Mouse (Mus musculus) intestine, embryonic 15.5 days (tissue): ENCODE data around the gene Rbms3. TPM values are rescaled to one million over a fixed set of nuclear protein-coding genes. Genes with fewer than 3 reads are reported as not detected.
A peak's percentile ranks its signal among the peaks of the same experiment; 100 is the strongest.

Experiments
- ATAC-seq: fragments of 200-750 bp; cut with Nextera tagmentation; 2 replicates; pipeline ENCODE4 v1.8.0; 2017; ENCODE audit warnings: moderate TSS enrichment, moderate library complexity
- H3K27ac ChIP-seq: fragments of 300-500 bp; sonication (generic); 2 replicates; pipeline ENCODE4 v1.5.1; 2015; ENCODE audit warnings: mild to moderate bottlenecking, inconsistent platforms
- H3K27me3 ChIP-seq: fragments of 300-500 bp; sonication (generic); replicated peaks from 2 replicates; pipeline ENCODE4 v1.6.1; 2015; ENCODE audit warnings: inconsistent platforms
- H3K36me3 ChIP-seq: fragments of 300-500 bp; sonication (generic); 2 replicates; pipeline ENCODE4 v1.6.1; 2015; ENCODE audit warnings: inconsistent platforms
- H3K4me1 ChIP-seq: fragments of 300-500 bp; sonication (generic); replicated peaks from 2 replicates; pipeline ENCODE4 v1.6.1; 2015; ENCODE audit warnings: inconsistent platforms
- H3K4me2 ChIP-seq: fragments of 300-500 bp; sonication (generic); replicated peaks from 2 replicates; pipeline ENCODE4 v1.6.1; 2015; ENCODE audit warnings: mild to moderate bottlenecking, inconsistent platforms
- H3K4me3 ChIP-seq: fragments of 300-500 bp; sonication (generic); replicated peaks from 2 replicates; pipeline ENCODE4 v1.5.1; 2015; ENCODE audit warnings: inconsistent platforms
- H3K9ac ChIP-seq: fragments of 300-500 bp; sonication (generic); 2 replicates; pipeline ENCODE4 v1.6.1; 2015; ENCODE audit warnings: inconsistent platforms
- H3K9me3 ChIP-seq: fragments of 300-500 bp; sonication (generic); 2 replicates; pipeline ENCODE4 v1.6.1; 2016; ENCODE audit warnings: inconsistent platforms
- WGBS: fragments of 180-500 bp; shearing (Covaris S2); methylation state at CpG from one replicate; pipeline ENCODE4 v1.1.7; 2015; 5-methylcytosine and 5-hydroxymethylcytosine counted together
- polyA plus RNA-seq: library from polyadenylated mRNA; unstranded; fragments of >200 nt; fragmentation: Nextera tagmentation; extraction: Ambion mirVana; gene quantifications from 2 replicates; pipeline ENCODE4 v1.2.1, GENCODE M21; 2015

Rbms3 gene
- polyA plus RNA-seq, 1 experiment from 2014 or later, result 53.0 TPM

DNA sequence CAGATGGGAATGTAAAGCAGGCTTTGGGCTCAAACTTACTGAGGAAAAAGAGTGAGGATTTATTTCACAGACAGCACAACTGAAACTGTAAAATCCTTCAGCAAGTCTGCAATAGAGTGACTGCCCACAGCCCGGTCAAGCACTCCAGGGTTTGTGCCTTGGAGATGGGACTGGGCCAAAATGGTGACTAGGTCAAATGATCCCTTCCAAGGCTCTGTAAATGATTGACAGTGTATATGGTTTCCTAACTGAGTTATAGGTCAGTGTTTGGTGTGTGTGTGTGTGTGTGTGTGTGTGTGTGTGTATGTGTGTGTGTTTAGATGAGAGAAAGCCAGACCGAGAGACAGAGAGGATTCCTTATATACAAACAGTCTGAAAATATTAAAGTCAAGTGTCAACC lies 673.6 kb downstream of the Rbms3 start:
- WGBS, result 72% methylated on average over 2 of the region's 2 CpGs
- Histone ChIP-seq H3K9ac (no peak overlapping the region), H3K9me3 (no peaks in the 10 kb centered on the region), H3K4me2 (no peak overlapping the region), H3K4me1 (no peaks in the 10 kb centered on the region), H3K4me3 (no peak overlapping the region), H3K27ac (no peak overlapping the region), H3K27me3 (no peaks in the 10 kb centered on the region), H3K36me3 (no peaks in the 10 kb centered on the region)
- ATAC-seq, result no peak

DNA sequence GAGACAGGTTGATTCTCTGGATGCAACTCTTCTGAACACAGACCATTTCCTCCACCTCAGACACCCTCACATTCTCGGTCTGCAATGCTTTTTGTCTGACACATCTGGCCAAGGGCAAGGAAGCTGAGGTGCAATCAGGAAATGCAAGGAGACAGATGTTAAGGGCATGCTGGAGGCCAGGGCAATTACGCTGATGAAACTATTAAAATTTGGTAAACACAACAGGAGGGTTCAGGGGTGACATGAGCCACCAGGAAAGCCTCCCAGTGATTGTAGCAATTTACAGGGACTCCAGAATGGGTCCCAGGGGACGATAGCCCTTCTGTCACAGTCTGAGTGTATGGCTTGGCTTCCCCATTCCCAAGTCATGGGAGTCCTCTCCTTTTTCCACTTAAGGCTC lies 681.5 kb downstream of the Rbms3 start:
- Histone ChIP-seq H3K4me2 (no peak overlapping the region), H3K4me3 (no peak overlapping the region), H3K36me3 (no peaks in the 10 kb centered on the region), H3K9ac (no peak overlapping the region), H3K4me1 (no peaks in the 10 kb centered on the region; the same call in 1 of the 2 replicates), H3K27ac (no peak overlapping the region), H3K9me3 (no peaks in the 10 kb centered on the region), H3K27me3 (no peaks in the 10 kb centered on the region)
- no peak for ATAC-seq
- 53% methylated on average over 3 of the region's 3 CpGs for WGBS

DNA sequence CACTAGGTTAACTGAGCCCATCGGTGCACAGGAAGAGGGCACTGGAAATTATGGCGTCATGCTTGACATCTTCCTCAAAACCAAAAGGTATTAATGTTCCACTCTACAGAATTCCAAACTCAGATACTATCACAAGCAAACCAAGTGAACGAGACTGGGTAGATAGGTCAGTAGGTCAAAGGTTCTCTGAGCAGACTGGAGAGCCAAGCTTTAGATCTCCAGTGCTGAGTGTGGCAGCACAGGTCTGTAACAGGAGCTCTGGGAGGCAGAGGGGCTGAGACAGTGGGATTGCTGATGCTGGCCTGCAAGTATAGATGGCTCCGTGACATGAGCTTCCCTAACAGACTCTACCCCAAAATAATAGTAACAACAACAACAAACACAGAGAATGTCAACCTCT lies 682.3 kb downstream of the Rbms3 start:
- no peaks in the 10 kb centered on the region for H3K36me3 ChIP-seq
- no peaks in the 10 kb centered on the region; the same call in 1 of the 2 replicates for H3K4me1 ChIP-seq
- ATAC-seq, result no peak
- WGBS, result 73% methylated on average over 4 of the region's 4 CpGs
- H3K9ac ChIP-seq, result no peak overlapping the region
- no peaks in the 10 kb centered on the region for H3K27me3 ChIP-seq
- H3K27ac ChIP-seq, result no peak overlapping the region
- H3K4me3 ChIP-seq, result no peak overlapping the region
- H3K4me2 ChIP-seq, result no peak overlapping the region
- no peaks in the 10 kb centered on the region for H3K9me3 ChIP-seq

DNA sequence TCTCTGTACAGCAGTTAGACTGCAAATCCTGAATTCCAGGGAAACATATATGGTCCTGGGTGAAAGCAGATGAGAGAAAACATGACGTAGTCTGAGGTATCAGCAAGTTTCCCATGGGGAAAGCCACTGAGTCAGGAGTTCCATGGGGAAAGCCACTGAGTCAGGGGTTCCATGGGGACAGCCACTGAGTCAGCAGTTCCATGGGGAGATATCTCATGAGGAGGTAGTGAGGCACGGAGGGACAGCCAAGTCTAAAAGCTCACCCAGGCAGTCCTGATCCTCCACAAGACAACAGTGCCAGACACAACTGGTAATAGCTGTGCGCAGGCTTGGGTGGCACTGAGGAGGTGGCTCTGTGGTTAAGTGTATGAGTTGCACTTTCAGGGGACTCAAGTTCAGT lies 682.9 kb downstream of the Rbms3 start:
- whole genome bisulfite sequencing, result 90% methylated on average over 3 of the region's 3 CpGs
- Histone ChIP-seq H3K36me3 (no peaks in the 10 kb centered on the region), H3K9ac (no peak overlapping the region), H3K4me3 (no peak overlapping the region), H3K4me2 (no peak overlapping the region), H3K27me3 (no peaks in the 10 kb centered on the region), H3K4me1 (no peaks in the 10 kb centered on the region; the same call in 1 of the 2 replicates), H3K9me3 (no peaks in the 10 kb centered on the region), H3K27ac (no peak overlapping the region)
- ATAC-seq, result no peak

DNA sequence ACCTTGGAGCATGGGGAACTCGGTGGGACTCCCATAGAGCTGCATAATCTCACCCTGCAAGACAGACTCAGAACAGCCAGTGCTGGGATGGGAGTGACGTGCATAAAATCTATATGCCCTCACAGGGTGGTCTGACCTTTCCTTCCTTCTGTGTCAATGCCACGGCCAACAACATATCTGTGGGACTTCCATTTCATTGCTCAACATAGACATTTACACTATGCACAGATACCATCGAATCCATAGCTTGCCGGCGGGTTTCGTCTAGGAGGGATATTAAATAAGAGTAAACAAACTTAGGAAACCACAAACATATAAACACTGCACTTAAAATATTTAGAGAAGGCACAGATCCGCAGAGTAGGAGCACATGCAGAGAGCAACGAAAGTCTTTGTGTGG lies 684.0 kb downstream of the Rbms3 start:
- WGBS, result 65% methylated on average over 9 of the region's 9 CpGs
- no peaks in the 10 kb centered on the region for H3K36me3 ChIP-seq
- no peak overlapping the region for H3K9ac ChIP-seq
- ATAC-seq, result no peak
- no peaks in the 10 kb centered on the region for H3K27me3 ChIP-seq
- H3K4me2 ChIP-seq, result no peak overlapping the region
- no peak overlapping the region for H3K27ac ChIP-seq
- H3K4me1 ChIP-seq, result no peaks in the 10 kb centered on the region; the same call in 1 of the 2 replicates
- no peak overlapping the region for H3K4me3 ChIP-seq
- H3K9me3 ChIP-seq, result no peaks in the 10 kb centered on the region

DNA sequence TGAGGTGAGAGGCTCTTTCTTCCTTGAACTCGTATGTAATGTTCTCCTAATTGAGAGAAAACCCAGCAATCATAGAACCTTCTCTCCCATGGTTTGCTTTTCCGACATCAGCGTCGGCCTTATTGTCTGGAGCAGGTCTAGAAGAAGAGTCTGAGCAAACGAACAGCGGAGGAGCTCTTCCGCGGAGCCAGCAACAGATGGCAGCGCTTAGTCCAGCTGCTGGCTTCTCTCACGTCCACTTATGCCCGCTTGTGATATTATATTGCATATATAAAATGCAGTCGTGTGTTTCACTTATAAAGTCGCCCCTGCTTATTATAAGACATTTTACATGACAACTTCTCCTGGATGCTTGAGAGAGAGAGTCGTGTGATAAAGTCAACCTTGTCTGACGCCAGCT lies 685.8 kb downstream of the Rbms3 start:
- H3K4me1 ChIP-seq, result no peaks in the 10 kb centered on the region; the same call in 1 of the 2 replicates
- no peak for ATAC-seq
- no peak overlapping the region for H3K4me2 ChIP-seq
- no peak overlapping the region for H3K4me3 ChIP-seq
- no peak overlapping the region for H3K9ac ChIP-seq
- H3K36me3 ChIP-seq, result no peaks in the 10 kb centered on the region
- 68% methylated on average over 15 of the region's 15 CpGs for WGBS
- no peaks in the 10 kb centered on the region for H3K9me3 ChIP-seq
- no peaks in the 10 kb centered on the region for H3K27me3 ChIP-seq
- 0 out of 2 replicates have a peak overlapping the region, but pooled peaks have one; percentile 1 for H3K27ac ChIP-seq

DNA sequence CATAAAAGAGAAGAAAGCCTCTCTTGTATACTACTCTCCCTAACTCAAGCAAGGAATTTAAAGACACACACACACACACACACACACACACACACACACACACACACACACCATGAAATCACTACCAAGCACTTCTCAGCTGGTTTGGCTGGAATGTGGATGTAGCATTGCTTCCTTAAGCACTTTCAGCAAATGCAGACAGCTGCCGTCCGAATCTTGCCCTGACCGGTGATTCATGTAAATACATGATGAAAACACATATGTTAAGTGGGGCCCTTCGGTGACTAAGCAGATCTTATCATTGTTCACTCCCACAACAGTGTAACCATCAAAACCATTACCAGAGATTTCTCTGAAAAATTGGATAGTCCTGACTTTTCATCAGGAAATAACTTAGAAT lies 688.6 kb downstream of the Rbms3 start:
- H3K9ac ChIP-seq, result no peak overlapping the region
- 58% methylated on average over 4 of the region's 4 CpGs for WGBS
- no peaks in the 10 kb centered on the region for H3K27me3 ChIP-seq
- no peak for ATAC-seq
- no peak overlapping the region for H3K27ac ChIP-seq
- H3K4me1 ChIP-seq, result no peaks in the 10 kb centered on the region; the same call in 1 of the 2 replicates
- H3K9me3 ChIP-seq, result no peaks in the 10 kb centered on the region
- no peaks in the 10 kb centered on the region for H3K36me3 ChIP-seq
- no peak overlapping the region for H3K4me3 ChIP-seq
- H3K4me2 ChIP-seq, result no peak overlapping the region

DNA sequence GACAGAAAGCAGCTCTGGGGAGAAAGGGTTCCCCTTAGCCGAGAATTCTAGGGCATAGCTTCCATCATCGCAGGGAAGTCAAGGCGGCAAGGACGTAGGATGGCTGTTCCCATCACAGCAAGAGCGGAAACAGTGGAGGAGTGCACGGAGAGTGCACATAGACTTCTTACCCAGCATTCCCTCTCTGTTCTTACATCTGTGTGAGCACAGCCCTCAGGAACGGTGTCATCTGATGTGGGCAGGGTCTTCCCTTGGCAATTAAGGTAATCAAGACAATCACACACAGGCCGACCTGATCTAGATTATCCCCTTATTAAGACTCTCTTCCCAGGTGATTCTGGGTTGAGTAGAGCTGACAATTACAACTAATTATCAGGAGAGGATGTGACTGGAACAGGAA lies 689.0 kb downstream of the Rbms3 start:
- 83% methylated on average over 8 of the region's 8 CpGs for WGBS
- Histone ChIP-seq H3K4me3 (no peak overlapping the region), H3K4me1 (no peaks in the 10 kb centered on the region; the same call in 1 of the 2 replicates), H3K36me3 (no peaks in the 10 kb centered on the region), H3K27me3 (no peaks in the 10 kb centered on the region), H3K9me3 (no peaks in the 10 kb centered on the region), H3K9ac (no peak overlapping the region), H3K27ac (no peak overlapping the region), H3K4me2 (no peak overlapping the region)
- ATAC-seq, result no peak

DNA sequence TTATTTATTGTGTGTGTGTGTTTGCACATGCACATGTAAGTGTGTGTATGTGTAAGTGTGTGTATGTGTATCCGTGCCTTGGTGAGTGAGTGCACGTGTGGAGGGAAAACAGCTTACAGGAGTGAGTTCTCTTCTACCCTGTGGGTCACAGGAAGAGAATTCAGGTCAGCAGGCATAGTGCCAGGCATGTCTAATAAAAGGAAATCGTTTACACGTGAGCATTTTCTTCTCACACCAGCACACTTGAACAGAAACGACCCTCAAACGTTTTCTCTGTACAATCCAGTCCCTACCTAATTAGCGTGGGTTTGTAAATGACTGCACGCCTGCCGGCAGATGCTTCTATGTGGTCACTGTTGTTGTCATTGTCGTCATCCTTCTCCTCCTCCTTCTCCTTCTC lies 701.4 kb downstream of the Rbms3 start:
- H3K4me3 ChIP-seq, result no peak overlapping the region
- no peaks in the 10 kb centered on the region for H3K9me3 ChIP-seq
- 49% methylated on average over 10 of the region's 10 CpGs for WGBS
- no peaks in the 10 kb centered on the region for H3K27me3 ChIP-seq
- H3K9ac ChIP-seq, result no peak overlapping the region
- no peak overlapping the region for H3K4me2 ChIP-seq
- no peaks in the 10 kb centered on the region for H3K4me1 ChIP-seq
- no peak for ATAC-seq
- H3K27ac ChIP-seq, result no peak overlapping the region
- no peaks in the 10 kb centered on the region for H3K36me3 ChIP-seq

DNA sequence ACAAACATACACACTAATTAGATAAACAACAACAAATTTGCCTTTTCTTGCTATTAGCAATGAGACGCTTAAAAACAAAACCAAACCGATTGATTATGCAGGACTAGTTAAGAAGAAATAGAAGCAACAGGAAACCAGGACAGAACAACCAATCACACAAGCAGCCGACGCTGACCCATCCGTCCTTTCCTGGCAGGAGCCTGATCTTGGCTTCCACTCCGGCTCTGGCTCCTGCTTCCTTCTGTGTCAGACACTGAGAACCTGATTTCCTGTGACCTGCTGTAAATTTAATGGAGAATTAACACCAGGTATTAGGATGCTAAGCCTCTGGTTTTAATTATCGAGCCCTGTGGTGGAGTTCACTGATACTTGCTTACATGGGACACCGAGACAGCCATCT lies 706.6 kb downstream of the Rbms3 start:
- Histone ChIP-seq H3K9ac (no peak overlapping the region), H3K4me2 (no peak overlapping the region), H3K27ac (no peak overlapping the region), H3K4me1 (no peaks in the 10 kb centered on the region), H3K4me3 (no peak overlapping the region), H3K9me3 (no peaks in the 10 kb centered on the region), H3K36me3 (no peaks in the 10 kb centered on the region), H3K27me3 (no peaks in the 10 kb centered on the region)
- WGBS, result 84% methylated on average over 8 of the region's 8 CpGs
- ATAC-seq, result no peak

DNA sequence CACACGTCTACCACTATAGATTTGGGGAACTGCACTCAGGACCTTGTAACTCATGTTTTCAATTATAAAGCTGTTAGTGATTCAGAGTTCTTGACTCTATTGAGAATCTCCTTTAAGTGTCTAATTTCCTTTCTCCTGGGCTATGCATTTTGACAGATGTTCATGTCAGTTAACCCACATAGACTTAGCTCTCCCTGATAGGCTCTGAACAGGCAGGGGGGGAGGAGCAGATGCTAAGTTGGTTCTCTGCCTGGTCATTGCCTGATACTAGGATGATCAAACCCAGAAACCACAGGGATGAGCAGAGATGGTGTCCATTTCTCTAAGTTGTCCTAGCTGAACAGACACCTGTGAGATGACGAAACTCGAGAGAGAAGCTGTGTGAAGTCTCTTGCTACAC lies 707.2 kb downstream of the Rbms3 start:
- no peaks in the 10 kb centered on the region for H3K36me3 ChIP-seq
- H3K27me3 ChIP-seq, result no peaks in the 10 kb centered on the region
- no peaks in the 10 kb centered on the region for H3K9me3 ChIP-seq
- H3K4me1 ChIP-seq, result no peaks in the 10 kb centered on the region
- no peak for ATAC-seq
- H3K27ac ChIP-seq, result no peak overlapping the region
- H3K9ac ChIP-seq, result no peak overlapping the region
- no peak overlapping the region for H3K4me2 ChIP-seq
- no peak overlapping the region for H3K4me3 ChIP-seq
- 86% methylated on average over 3 of the region's 3 CpGs for WGBS

DNA sequence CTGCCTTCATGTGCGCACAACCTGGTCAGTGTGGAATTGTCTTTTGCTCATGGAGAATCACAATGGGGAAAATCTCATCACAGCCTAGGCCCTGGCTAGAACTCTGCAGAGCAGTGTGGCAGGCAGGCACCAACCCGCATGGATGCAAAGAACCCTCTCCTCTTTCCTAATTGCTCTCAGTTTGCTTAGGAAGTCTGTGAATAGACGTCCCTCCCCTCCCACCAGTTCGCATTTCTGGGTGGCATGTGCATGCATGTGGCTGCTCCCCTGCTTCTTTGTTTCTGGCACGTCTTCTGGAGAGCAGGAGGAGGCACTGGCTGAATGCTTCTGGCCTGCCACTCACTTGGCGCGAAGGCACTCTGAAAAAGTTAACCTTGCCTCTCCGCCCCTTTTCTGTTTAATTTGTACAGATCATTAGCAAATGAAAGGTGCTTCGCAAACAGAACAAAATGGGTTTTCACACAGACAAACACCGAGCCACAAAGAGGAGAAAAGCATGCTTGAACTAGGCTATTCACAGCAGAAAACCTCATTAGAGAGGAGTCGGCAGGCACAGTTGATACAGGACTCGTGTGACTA lies 710.2 kb downstream of the Rbms3 start:
- ATAC-seq, result no peak
- no peak overlapping the region for H3K27ac ChIP-seq
- no peak overlapping the region for H3K4me3 ChIP-seq
- no peak overlapping the region for H3K9ac ChIP-seq
- H3K27me3 ChIP-seq, result no peaks in the 10 kb centered on the region
- no peaks in the 10 kb centered on the region for H3K4me1 ChIP-seq
- H3K36me3 ChIP-seq, result no peaks in the 10 kb centered on the region
- WGBS, result 60% methylated on average over 12 of the region's 12 CpGs
- H3K4me2 ChIP-seq, result no peak overlapping the region
- no peaks in the 10 kb centered on the region for H3K9me3 ChIP-seq

DNA sequence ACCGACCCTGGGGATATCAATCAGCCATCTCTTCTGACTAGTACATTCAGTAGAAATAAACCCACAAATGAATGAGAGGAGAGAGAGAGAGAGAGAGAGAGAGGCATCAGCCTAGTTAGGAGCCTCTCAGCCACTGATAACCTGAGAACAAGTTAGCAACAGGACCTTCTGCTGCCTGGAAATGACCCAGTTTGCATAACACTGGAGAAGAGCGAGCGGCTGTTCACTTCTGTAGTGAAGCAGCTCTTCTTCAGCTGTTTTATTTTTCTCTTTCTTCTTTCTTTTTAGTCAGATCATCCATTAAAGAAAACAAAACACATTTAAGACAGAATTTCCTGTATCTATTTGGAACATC lies 717.2 kb downstream of the Rbms3 start:
- Histone ChIP-seq H3K9me3 (no peaks in the 10 kb centered on the region), H3K4me3 (no peak overlapping the region), H3K4me2 (no peak overlapping the region), H3K27ac (no peak overlapping the region), H3K36me3 (no peaks in the 10 kb centered on the region), H3K4me1 (peaks cover 5% of the 10 kb centered on the region; the same call in 1 of the 2 replicates), H3K9ac (no peak overlapping the region), H3K27me3 (no peaks in the 10 kb centered on the region)
- ATAC-seq, result no peak
- 45% methylated on average over 3 of the region's 3 CpGs for WGBS
